Mouse (Mus musculus) central nervous system, embryonic 18 days (tissue): Measurements from ENCODE around the gene Fbxl19. TPM values are rescaled to one million over a fixed set of nuclear protein-coding genes. Genes with fewer than 3 reads are reported as not detected.

Source experiments
- polyA plus RNA-seq: library from polyadenylated mRNA; depleted of rRNA; stranded (reverse); fragments of >200 nt; gene quantifications from 2 replicates; pipeline ENCODE4 v1.2.3, GENCODE M21; 2012; rRNA removed

Gene Fbxl19
- 122 and 135 TPM in 2 replicates for polyA plus RNA-seq

DNA sequence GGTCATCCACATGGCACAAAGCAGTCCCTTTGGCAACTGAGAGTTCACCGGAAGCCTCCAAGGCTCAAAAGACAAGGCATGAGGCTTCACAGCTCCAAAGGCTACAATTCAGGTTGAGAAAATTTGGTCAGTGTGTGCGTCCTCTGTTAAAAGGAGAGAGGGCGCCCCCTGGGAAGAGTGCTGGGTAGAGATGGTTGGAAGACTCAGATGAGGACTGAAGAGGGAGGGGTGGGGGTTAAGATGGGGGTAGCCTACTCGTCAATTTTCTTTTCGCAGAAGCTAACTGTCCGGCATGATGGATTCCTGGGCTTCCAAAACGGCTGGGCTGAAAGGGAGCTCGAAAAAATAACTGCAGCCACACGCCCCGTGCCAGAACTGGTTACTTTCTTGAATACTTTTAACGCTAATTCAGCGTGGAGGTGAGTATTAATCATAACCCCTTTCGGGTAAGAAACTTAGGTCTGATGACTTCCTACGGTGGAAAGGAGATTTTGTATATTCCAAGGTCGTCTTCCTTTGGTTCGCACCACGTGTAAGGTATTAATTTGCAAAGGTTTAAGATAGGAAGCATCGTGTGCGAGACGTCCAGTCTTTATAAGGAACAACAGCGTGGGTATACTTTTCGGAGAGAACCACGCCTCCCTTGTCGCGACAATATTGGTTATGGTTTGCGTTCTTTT is at the start of gene Fbxl19:
TSS of gene Fbxl19 (plus strand) at position 178 of the 680 bp plus-strand sequence.

DNA sequence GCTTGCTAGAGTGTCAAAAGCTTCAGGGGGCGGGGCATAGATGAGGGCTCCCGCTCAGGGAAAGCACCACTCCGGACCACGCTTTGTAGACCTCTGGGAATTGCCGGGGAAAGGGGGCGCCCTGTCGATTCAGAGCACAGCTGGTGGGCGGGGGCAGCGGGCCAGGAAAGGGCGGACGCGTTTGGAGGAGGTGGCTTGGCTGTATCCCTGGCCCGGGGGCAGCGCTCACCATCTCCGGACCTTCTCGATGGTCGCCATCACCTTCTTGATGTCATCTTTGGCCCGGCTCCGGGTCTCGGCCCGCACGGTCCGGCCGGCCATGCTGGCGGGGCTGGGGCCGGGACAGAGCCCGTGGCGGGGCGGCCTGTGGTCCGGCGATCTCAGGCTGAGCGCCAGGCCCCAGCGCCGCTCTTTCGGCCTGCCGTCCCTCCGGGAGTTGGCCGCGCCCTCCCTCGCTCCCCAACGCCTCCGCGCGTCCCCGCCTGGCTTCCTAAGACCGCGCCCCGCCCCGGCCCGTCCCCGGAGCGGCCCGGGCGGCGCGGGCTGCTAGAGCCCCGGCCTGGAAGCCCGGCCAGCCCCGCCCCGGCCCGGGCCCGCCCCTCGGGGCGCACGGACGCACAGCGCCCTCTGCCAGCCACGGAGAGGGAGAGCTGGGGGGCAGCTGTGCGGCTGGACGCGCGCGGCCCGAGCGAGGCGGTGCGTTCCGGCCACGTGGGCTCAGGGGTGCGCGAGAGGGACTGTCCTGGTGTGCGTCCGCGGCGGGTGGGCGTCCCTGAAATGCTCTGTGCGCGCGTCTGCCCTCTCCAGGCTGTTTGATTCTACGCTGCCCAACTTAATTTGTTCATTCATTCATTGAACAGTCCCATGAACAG is 35.9 kb upstream of the Fbxl19 start, which contains the start of gene Bcl7c:
TSS of gene Bcl7c (minus strand) at position 727 of the 872 bp plus-strand sequence.

DNA sequence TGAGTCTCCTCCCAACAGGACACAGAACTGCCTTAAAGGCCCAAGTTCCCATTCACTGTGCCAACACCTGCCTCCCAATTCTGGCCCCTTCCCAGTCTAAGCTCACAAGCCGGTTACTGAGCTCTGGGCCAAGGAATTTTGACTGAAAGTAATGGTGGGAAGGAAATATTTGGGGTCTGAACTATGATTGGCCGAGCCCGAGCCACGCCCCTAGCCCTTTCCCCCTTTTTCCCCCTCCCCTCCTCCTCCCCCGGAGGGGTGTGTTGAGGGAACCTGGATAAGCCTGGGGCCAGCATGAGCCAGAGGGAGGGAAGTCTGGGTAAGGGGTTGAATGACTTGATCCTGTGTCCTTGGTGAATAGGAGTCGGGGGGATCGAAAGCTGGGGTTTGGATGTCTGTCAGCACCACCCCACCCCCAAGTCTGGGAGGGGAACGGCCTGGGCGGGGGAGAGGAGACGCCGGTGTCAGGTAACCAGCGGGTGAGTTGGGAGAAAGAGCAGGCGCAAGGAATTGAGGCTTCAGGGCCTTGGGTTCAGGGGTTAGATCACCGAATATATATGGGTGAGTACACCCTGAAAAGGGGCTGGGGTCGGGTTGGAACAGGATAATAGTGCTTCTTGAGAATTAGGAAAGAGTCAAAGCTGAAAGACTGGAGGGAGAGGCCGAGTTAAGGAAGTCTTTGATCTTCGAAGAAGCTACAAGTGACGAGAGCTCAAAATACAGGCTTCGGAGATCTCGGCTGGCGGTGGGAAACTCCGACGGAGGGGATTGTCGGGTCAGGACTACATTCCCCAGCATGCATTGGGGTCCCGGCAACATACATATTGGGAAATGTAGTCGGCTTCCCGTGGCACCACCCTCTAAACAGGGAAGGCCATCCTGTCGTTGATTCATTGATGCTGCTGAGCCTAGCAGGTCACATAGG is 31.6 kb upstream of the Fbxl19 start, which contains the start of gene Ctf1:
TSS of gene Ctf1 (plus strand) at position 276 of the 925 bp plus-strand sequence.

DNA sequence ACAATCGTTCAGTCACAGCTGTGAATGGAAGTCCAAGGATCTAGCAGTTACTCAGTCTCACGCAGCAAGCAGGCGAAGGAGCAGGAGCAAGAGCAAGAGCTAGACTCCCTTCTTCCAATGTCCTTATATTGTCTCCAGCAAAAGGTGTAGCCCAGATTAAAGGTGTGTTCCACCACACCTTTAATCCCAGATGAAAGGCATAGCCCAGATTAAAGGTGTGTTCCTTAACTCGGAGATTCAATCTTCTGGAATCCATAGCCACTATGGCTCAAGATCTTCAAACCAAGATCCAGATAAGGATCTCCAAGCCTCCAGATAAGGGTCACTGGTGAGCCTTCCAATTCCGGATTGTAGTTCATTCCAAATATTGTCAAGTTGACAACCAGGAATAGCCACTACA is 12.3 kb upstream of the Fbxl19 start, which contains the start of gene Ctf2:
TSS of gene Ctf2 (minus strand) at position 101 of the 400 bp plus-strand sequence.

DNA sequence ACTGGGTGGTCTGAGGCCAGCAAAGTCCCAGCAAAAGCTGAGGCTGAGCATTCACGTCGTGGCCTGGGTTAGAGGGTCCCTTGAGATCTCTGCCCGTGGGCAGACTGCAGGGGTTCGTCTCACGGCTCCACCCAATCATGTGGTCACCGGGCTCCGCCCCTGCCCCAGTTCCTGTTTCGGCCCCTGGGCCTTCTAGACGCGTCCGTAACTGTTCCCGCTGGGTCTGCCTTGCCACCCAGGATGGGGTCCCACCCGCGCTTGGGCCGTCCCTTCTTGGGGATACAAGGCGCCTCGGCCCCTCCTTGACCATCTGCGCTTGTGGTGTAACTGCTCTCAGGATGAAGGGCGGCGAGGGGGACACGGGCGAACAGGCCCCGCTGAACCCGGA is 25.3 kb downstream of the Fbxl19 start, which contains the start of gene Orai3:
TSS of gene Orai3 (plus strand) at position 165 of the 388 bp plus-strand sequence.

DNA sequence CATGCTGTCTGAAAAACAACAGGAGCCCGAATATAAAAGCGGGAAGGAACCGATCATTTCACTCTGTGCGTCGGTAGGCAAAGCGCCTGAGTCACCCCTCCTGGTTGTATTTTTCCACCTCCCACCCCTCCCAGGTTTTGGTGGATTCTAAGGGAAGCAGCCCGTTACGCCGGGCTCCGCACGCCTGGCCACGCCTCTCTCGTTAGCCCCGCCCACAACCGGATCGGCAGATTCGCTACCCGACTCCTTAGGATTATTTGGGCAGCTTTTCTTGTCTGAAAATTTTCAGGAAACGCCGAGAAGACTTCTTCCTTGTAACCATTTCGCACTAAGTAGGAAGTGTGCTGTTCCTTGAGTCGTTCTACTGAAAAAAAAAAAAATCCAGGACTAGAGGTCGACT is 32.1 kb downstream of the Fbxl19 start, which contains the start of gene Setd1a:
TSS of gene Setd1a (plus strand) at position 245 of the 400 bp plus-strand sequence.

DNA sequence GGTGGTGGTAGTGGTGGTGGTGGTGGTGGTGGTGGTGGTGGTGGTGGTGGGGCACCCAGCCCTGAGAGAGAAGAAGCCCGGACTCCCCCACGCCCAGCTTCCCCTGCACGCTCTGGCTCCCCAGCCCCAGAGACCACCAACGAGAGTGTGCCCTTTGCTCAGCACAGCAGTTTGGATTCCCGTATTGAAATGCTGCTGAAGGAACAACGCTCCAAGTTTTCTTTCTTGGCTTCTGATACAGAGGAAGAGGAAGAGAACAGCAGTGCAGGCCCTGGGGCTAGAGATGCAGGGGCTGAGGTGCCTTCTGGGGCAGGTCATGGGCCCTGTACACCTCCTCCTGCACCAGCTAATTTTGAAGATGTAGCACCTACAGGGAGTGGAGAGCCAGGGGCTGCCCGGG is 41.0 kb downstream of the Fbxl19 start, which contains the start of gene Gm49388:
TSS of gene Gm49388 (plus strand) at position 301 of the 400 bp plus-strand sequence.

DNA sequence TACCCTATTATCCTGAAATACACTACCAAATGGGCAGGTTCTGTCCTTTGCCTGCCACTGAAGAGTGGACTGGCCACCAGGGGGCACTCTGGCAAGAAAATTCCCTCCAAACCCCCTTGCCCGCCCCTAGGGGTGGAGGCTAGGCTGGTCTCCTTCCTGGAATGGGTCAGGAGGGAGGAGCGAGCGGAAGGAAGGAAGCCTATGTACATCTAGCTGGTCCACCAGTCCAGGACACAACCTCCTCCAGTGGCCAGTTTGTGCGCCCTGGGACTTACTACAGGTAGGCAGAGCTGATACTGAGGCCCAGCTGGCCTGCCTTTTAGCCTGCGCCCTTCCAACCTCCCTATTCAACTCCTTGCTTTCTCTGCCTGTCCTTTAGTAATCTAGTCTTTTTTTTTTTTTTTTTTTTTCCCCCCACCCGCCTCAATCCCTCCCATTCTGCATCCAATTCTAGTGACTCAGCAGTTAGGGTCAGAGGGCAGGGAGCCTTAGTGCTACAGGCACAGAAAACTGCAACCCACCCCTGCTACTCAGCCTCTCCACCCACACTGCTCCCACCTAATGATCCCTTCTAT is 56.2 kb downstream of the Fbxl19 start, which contains the start of gene Hsd3b7:
TSS of gene Hsd3b7 (plus strand) at position 170 of the 575 bp plus-strand sequence.

Other genes with a start within 250 kb of the Fbxl19 start
- gene Srcap, start 232.6 kb upstream of the Fbxl19 start, polyA plus RNA-seq = 15.5 and 19.3 TPM in 2 replicates
- gene Gm42715, start 225.0 kb upstream of the Fbxl19 start, polyA plus RNA-seq = 13.4 and 14.3 TPM in 2 replicates
- 1.3 and 2.7 TPM in 2 replicates for gene Tmem265, start 183.2 kb upstream of the Fbxl19 start, polyA plus RNA-seq
- 111 and 112 TPM in 2 replicates for gene Phkg2, start 171.2 kb upstream of the Fbxl19 start, polyA plus RNA-seq
- 13.5 TPM in 2 replicates for gene Ccdc189, start 155.9 kb upstream of the Fbxl19 start, polyA plus RNA-seq
- 46.9 and 49.5 TPM in 2 replicates for gene Rnf40, start 155.8 kb upstream of the Fbxl19 start, polyA plus RNA-seq
- 28.9 and 29.8 TPM in 2 replicates for gene Zfp629, start 128.7 kb upstream of the Fbxl19 start, polyA plus RNA-seq
- gene Bcl7c, start 35.6 kb upstream of the Fbxl19 start, polyA plus RNA-seq = 55.6 and 57.5 TPM in 2 replicates
- gene Ctf1, start 31.8 kb upstream of the Fbxl19 start, polyA plus RNA-seq = 10.1 and 11.8 TPM in 2 replicates
- not detected in 2 replicates for gene Ctf2, start 12.4 kb upstream of the Fbxl19 start, polyA plus RNA-seq
- gene Orai3, start 25.3 kb downstream of the Fbxl19 start, polyA plus RNA-seq = 9.1 and 11.1 TPM in 2 replicates
- 9.1 and 11.1 TPM in 2 replicates for gene Setd1a, start 32.1 kb downstream of the Fbxl19 start, polyA plus RNA-seq
- 0.20 and 0.35 TPM in 2 replicates for gene Gm49388, start 41.1 kb downstream of the Fbxl19 start, polyA plus RNA-seq
- gene Hsd3b7, start 56.1 kb downstream of the Fbxl19 start, polyA plus RNA-seq = 12.5 and 14.7 TPM in 2 replicates
- gene Stx4a, start 79.8 kb downstream of the Fbxl19 start, polyA plus RNA-seq = 43.4 and 52.4 TPM in 2 replicates
- gene Stx1b, start 80.0 kb downstream of the Fbxl19 start, polyA plus RNA-seq = 104 and 129 TPM in 2 replicates
- 16.3 and 17.3 TPM in 2 replicates for gene Zfp646, start 131.7 kb downstream of the Fbxl19 start, polyA plus RNA-seq
- 14.1 and 18.4 TPM in 2 replicates for gene Zfp668, start 132.3 kb downstream of the Fbxl19 start, polyA plus RNA-seq
- 2.9 and 3.0 TPM in 2 replicates for gene Prss53, start 146.4 kb downstream of the Fbxl19 start, polyA plus RNA-seq
- not detected in 2 replicates for gene Gm21974, start 150.9 kb downstream of the Fbxl19 start, polyA plus RNA-seq
- gene Vkorc1, start 151.1 kb downstream of the Fbxl19 start, polyA plus RNA-seq = 68.8 and 78.8 TPM in 2 replicates
- 44.6 and 48.7 TPM in 2 replicates for gene Bckdk, start 159.5 kb downstream of the Fbxl19 start, polyA plus RNA-seq
- gene Kat8, start 168.0 kb downstream of the Fbxl19 start, polyA plus RNA-seq = 48.7 and 49.7 TPM in 2 replicates
- 0.57 and 1.2 TPM in 2 replicates for gene Prss8, start 185.6 kb downstream of the Fbxl19 start, polyA plus RNA-seq
- gene Prss36, start 202.2 kb downstream of the Fbxl19 start, polyA plus RNA-seq = 14.2 and 14.7 TPM in 2 replicates
- 556 and 596 TPM in 2 replicates for gene Fus, start 222.9 kb downstream of the Fbxl19 start, polyA plus RNA-seq
- 4.5 and 7.3 TPM in 2 replicates for gene Pycard, start 249.3 kb downstream of the Fbxl19 start, polyA plus RNA-seq